Mouse (Mus musculus): ENCODE results near the gene Csrp3.

DNA sequence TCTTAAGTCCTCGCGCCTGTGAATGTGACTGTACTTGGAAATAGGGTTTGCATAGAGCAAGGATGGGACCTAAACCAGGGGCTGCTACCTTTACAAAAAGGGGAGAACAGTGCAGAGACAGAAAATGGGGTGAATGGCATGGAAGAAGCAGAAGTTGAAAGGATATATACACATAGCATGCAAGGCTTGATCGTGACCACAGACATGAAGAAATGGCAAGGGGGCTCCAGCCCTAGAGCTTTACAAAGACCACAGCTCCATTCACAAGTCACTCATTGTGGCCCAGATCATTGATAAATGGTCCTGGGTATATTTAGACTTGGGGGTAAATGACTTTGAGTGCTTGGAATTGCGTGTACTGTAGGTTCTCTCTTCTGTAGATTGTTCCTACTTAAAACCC, 65.4 kb downstream of the Csrp3 start:
- TF ChIP-seq EP300 (IDR thresholded peaks at IDR 0.05; ENCODE audit: low read depth) (no peak), CTCF (IDR thresholded peaks at IDR 0.05; ENCODE audit: low read depth) (no peak)
